8 mouse cellular contexts compared by ENCODE assay signal in the genomic region with DNA sequence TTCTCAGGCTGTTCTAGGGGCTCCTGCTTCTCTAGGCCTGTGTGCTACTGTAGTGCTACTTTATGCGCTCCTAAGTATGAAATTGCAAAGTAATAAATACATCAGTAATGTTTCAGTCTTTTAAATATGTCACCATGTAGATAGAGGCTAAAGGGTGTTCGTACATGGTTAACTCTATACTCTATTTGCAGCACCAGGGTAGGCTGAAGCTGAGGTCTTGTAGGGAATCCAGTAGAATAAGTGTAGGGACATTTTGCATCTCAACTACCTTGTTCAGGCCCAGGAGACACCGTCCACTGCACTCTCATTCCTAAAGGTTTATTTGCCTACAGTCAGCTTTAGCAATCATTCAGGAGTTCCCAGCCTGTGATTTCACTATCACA. TPM values are rescaled to one million over a fixed set of nuclear protein-coding genes. Genes with fewer than 3 reads are reported as not detected.
A peak's percentile ranks its signal among the peaks of the same experiment; 100 is the strongest.
DNase-seq lines count a peak whose midpoint lies in the region; ATAC-seq and TF ChIP-seq lines count a peak whose summit lies in the region.

No protein-coding gene starts in this region.

- peak overlapping the region; percentile 62 for H3K4me3 ChIP-seq in heart, embryonic 12.5 days
- H3K4me3 ChIP-seq in E14TG2a.4 (replicated peaks; ENCODE audit: low read length): peak overlapping the region; percentile 84
- peak overlapping the region; percentile 66 for H3K4me3 ChIP-seq in forebrain, embryonic 12.5 days (replicated peaks)
- H3K4me3 ChIP-seq in limb, embryonic 14.5 days (replicated peaks; ENCODE audit: low read length): peak overlapping the region; percentile 45

- no peak for TF ChIP-seq CTCF in E14TG2a.4 (conservative IDR thresholded peaks at IDR 0.05; ENCODE audit: low read length)

- no peak for TF ChIP-seq POLR2A in limb, embryonic 14.5 days (IDR thresholded peaks at IDR 0.05; ENCODE audit: borderline replicate concordance, extremely low read depth, insufficient read depth, insufficient read length)

- H3K4me1 ChIP-seq in heart, embryonic 12.5 days (replicated peaks): peaks cover 3% of the 10 kb centered on the region; the same call in 1 of the 2 replicates
- peaks cover 12% of the 10 kb centered on the region for H3K4me1 ChIP-seq in E14TG2a.4 (replicated peaks; ENCODE audit: low read depth, low read length)
- peaks cover 18% of the 10 kb centered on the region for H3K4me1 ChIP-seq in forebrain, embryonic 12.5 days
- no peaks in the 10 kb centered on the region for H3K4me1 ChIP-seq in limb, embryonic 14.5 days (ENCODE audit: control insufficient read depth, insufficient read depth, low read length)

- no peaks in the 10 kb centered on the region for H3K9me3 ChIP-seq in heart, embryonic 12.5 days (replicated peaks)
- peaks cover 20% of the 10 kb centered on the region for H3K9me3 ChIP-seq in E14TG2a.4 (ENCODE audit: low read length)
- no peaks in the 10 kb centered on the region for H3K9me3 ChIP-seq in forebrain, embryonic 12.5 days
- H3K9me3 ChIP-seq in limb, embryonic 14.5 days (ENCODE audit: control insufficient read depth, low read length): no peaks in the 10 kb centered on the region

- H3K4me2 ChIP-seq in heart, embryonic 12.5 days: peak overlapping the region; percentile 94
- peak overlapping the region; percentile 79 for H3K4me2 ChIP-seq in forebrain, embryonic 12.5 days
- H3K4me2 ChIP-seq in limb, embryonic 14.5 days (replicated peaks; ENCODE audit: low read depth, low read length, severe bottlenecking): peak overlapping the region; percentile 76

- H3K27me3 ChIP-seq in heart, embryonic 12.5 days (replicated peaks): peaks cover 16% of the 10 kb centered on the region
- H3K27me3 ChIP-seq in E14TG2a.4 (ENCODE audit: insufficient read depth, low read length): no peaks in the 10 kb centered on the region
- no peaks in the 10 kb centered on the region for H3K27me3 ChIP-seq in forebrain, embryonic 12.5 days
- H3K27me3 ChIP-seq in limb, embryonic 14.5 days (ENCODE audit: control insufficient read depth, insufficient read depth, low read length): peaks cover 13% of the 10 kb centered on the region; the same call in 1 of the 2 replicates

- no peak overlapping the region; the same call in 1 of the 2 replicates for H3K9ac ChIP-seq in heart, embryonic 12.5 days
- H3K9ac ChIP-seq in forebrain, embryonic 12.5 days: peak overlapping the region; percentile 72
- peak overlapping the region; percentile 61; the same call in 1 of the 2 replicates for H3K9ac ChIP-seq in limb, embryonic 14.5 days (ENCODE audit: low read depth, low read length, severe bottlenecking)

- WGBS in heart, embryonic 12.5 days: 54% methylated on average over 3 of the region's 3 CpGs
- WGBS in forebrain, embryonic 12.5 days: 43% methylated on average over 3 of the region's 3 CpGs
- 57% methylated on average over 3 of the region's 3 CpGs for WGBS in limb, embryonic 14.5 days

- no peak overlapping the region for H3K27ac ChIP-seq in heart, embryonic 12.5 days (ENCODE audit: poor library complexity, severe bottlenecking)
- H3K27ac ChIP-seq in forebrain, embryonic 12.5 days: peak overlapping the region; percentile 57
- no peak overlapping the region for H3K27ac ChIP-seq in limb, embryonic 14.5 days (replicated peaks; ENCODE audit: low read depth, low read length)

- H3K36me3 ChIP-seq in heart, embryonic 12.5 days: no peaks in the 10 kb centered on the region
- no peaks in the 10 kb centered on the region for H3K36me3 ChIP-seq in E14TG2a.4 (ENCODE audit: insufficient read depth, low read length)
- H3K36me3 ChIP-seq in forebrain, embryonic 12.5 days (replicated peaks): no peaks in the 10 kb centered on the region
- H3K36me3 ChIP-seq in limb, embryonic 14.5 days (ENCODE audit: control insufficient read depth, insufficient read depth, low read length): no peaks in the 10 kb centered on the region

- ATAC-seq in heart, embryonic 12.5 days (ENCODE audit: insufficient number of reproducible peaks, low FRiP score): no peak
- no peak; the same call in 1 of the 2 replicates for ATAC-seq in forebrain, embryonic 12.5 days (ENCODE audit: low FRiP score)
- ATAC-seq in limb, embryonic 14.5 days (ENCODE audit: low FRiP score, low read depth): no peak

- DNase-seq in heart, adult 11 months: no peak
- no peak for DNase-seq in limb, embryonic 14.5 days (ENCODE audit: low spot score)
- no peak for DNase-seq in urinary bladder, postnatal 14 days (ENCODE audit: low spot score)
- DNase-seq in adrenal gland, postnatal 10 days: no peak
- no peak for DNase-seq in left cerebral cortex, adult 8-10 months (ENCODE audit: low spot score in 2 of 2)

RNA-seq across cellular contexts. Expression of a gene that starts 0.2 kb away (rescaled TPM):
- polyA plus RNA-seq in heart, embryonic 12.5 days (2016; fragmentation: Nextera tagmentation; extraction: Ambion mirVana): 0.09 TPM in 1 of 2 replicates, not detected in the other
- polyA plus RNA-seq in forebrain, embryonic 12.5 days (2016; fragmentation: Nextera tagmentation; extraction: Ambion mirVana): 6.0 and 6.2 TPM in 2 replicates
- polyA plus RNA-seq in limb, embryonic 14.5 days (2012; rRNA removed): 0.87 and 0.96 TPM in 2 replicates
- 0.95 and 0.98 TPM in 2 replicates for polyA plus RNA-seq in limb, embryonic 14.5 days (2014; fragmentation: Nextera tagmentation; extraction: Ambion mirVana)
- 1 to 10 TPM; 4.0 to 5.1 TPM for total RNA-seq in adrenal gland, postnatal 10 days (2021)
- total RNA-seq in left cerebral cortex, adult 8-10 months (2022): 10 to 100 TPM; 64.4 to 75.6 (median 70.1) TPM

RNA-seq across cellular contexts. Expression of a gene that starts 32.6 kb away (rescaled TPM):
- polyA plus RNA-seq in heart, embryonic 12.5 days (2016; fragmentation: Nextera tagmentation; extraction: Ambion mirVana): 0.56 and 0.63 TPM in 2 replicates
- 1.6 TPM in 2 replicates for polyA plus RNA-seq in forebrain, embryonic 12.5 days (2016; fragmentation: Nextera tagmentation; extraction: Ambion mirVana)
- polyA plus RNA-seq in limb, embryonic 14.5 days (2012; rRNA removed): 1.8 and 1.9 TPM in 2 replicates
- 2.6 and 2.8 TPM in 2 replicates for polyA plus RNA-seq in limb, embryonic 14.5 days (2014; fragmentation: Nextera tagmentation; extraction: Ambion mirVana)
- total RNA-seq in adrenal gland, postnatal 10 days (2021): 1 to 10 TPM; 1.7 to 3.1 TPM
- total RNA-seq in left cerebral cortex, adult 8-10 months (2022): 1 to 10 TPM in 3 of 4 experiments, under 1 TPM in 1; 0.91 to 1.5 (median 1.3) TPM
